9 mouse cellular contexts compared by ENCODE assay signal in the genomic region with DNA sequence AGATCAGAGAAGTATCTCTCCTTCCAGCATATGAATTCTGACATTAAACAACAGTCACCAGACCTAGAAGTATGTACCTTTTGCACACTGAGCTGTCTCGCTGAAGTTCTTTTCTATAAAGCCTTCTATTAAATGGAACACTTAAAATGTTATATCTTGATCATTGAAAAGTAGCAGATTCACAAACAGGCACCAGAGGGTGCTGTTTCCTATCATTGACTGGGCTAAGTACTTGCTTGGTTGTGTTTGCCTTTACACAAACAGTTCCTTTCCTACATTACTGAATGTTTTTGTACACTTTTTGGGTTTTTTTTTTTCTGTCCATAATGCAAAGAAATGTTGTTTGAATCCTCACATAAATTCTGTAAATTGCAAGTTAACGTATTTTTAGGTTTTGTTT. TPM values are rescaled to one million over a fixed set of nuclear protein-coding genes. Genes with fewer than 3 reads are reported as not detected.
DNase-seq lines count a peak whose midpoint lies in the region; ATAC-seq lines count a peak whose summit lies in the region.
"Had no signal": no experiment of that assay in that cellular context is flagged by ENCODE, and none has a peak within 500 bp of the region (broad histone marks: within the 10 kb centered on the region; RNA-seq: fewer than 3 reads in every experiment).

No protein-coding gene starts in this region.

- H3K27ac ChIP-seq in kidney, embryonic 16.5 days (ENCODE audit: low read length) = no peak overlapping the region
- H3K27ac ChIP-seq in forebrain, embryonic 16.5 days (ENCODE audit: low read length) = no peak overlapping the region
- H3K27ac ChIP-seq: liver, embryonic 13.5 days had no signal

- H3K27me3 ChIP-seq in kidney, embryonic 16.5 days (ENCODE audit: insufficient read depth, low read length) = no peaks in the 10 kb centered on the region
- no peaks in the 10 kb centered on the region for H3K27me3 ChIP-seq in forebrain, embryonic 16.5 days (replicated peaks; ENCODE audit: control insufficient read depth, insufficient read depth, low read length)
- H3K27me3 ChIP-seq: liver, embryonic 13.5 days had no signal

- H3K4me2 ChIP-seq in kidney, embryonic 16.5 days (replicated peaks; ENCODE audit: low read depth, low read length) = no peak overlapping the region
- no peak overlapping the region for H3K4me2 ChIP-seq in forebrain, embryonic 16.5 days (ENCODE audit: low read length)
- H3K4me2 ChIP-seq: liver, embryonic 13.5 days had no signal

- no peak for ATAC-seq in kidney, embryonic 16.5 days (ENCODE audit: low FRiP score, low TSS enrichment)
- ATAC-seq in forebrain, embryonic 16.5 days = no peak

- WGBS in kidney, embryonic 16.5 days = 79% methylated on average over 2 of the region's 2 CpGs
- 73% methylated on average over 2 of the region's 2 CpGs for WGBS in forebrain, embryonic 16.5 days

- H3K4me3 ChIP-seq in kidney, embryonic 16.5 days (ENCODE audit: low read length) = no peak overlapping the region
- no peak overlapping the region for H3K4me3 ChIP-seq in forebrain, embryonic 16.5 days (replicated peaks; ENCODE audit: low read length)
- H3K4me3 ChIP-seq: liver, embryonic 13.5 days had no signal

- DNase-seq in adrenal gland, adult 2 months = peak; percentile 26
- DNase-seq in adrenal gland, adult 8-10 months = no peak
- DNase-seq in kidney, adult 9 months = peak; percentile 57
- DNase-seq in MEL-GATA-1-ER (ENCODE audit: extremely low read depth, low read depth) = peak; percentile 62
- DNase-seq in heart, postnatal 4 days = peak; percentile 42
- DNase-seq in retina, postnatal 1 day = peak; percentile 57
- DNase-seq: liver, embryonic 13.5 days had no signal

- H3K9ac ChIP-seq in kidney, embryonic 16.5 days (replicated peaks; ENCODE audit: low read length) = no peak overlapping the region
- no peak overlapping the region for H3K9ac ChIP-seq in forebrain, embryonic 16.5 days (replicated peaks; ENCODE audit: low read depth, low read length)
- H3K9ac ChIP-seq: liver, embryonic 13.5 days had no signal

- H3K4me1 ChIP-seq in kidney, embryonic 16.5 days (ENCODE audit: insufficient read depth, low read length) = 0 out of 2 replicates have a peak, but pooled peaks cover 3% of the 10 kb centered on the region
- H3K4me1 ChIP-seq in forebrain, embryonic 16.5 days (replicated peaks; ENCODE audit: control insufficient read depth, insufficient read depth, low read length) = no peaks in the 10 kb centered on the region

- no peaks in the 10 kb centered on the region for H3K9me3 ChIP-seq in kidney, embryonic 16.5 days (ENCODE audit: low read length)
- H3K9me3 ChIP-seq in forebrain, embryonic 16.5 days (ENCODE audit: control insufficient read depth, low read length) = no peaks in the 10 kb centered on the region
- H3K9me3 ChIP-seq: liver, embryonic 13.5 days had no signal

- no peaks in the 10 kb centered on the region for H3K36me3 ChIP-seq in kidney, embryonic 16.5 days (ENCODE audit: insufficient read depth, low read length)
- H3K36me3 ChIP-seq in forebrain, embryonic 16.5 days (ENCODE audit: control insufficient read depth, insufficient read depth) = no peaks in the 10 kb centered on the region
- H3K36me3 ChIP-seq: liver, embryonic 13.5 days had no signal

RNA-seq across cellular contexts. Expression of a gene that starts 35.9 kb away (rescaled TPM):
- total RNA-seq in adrenal gland, adult 2 months (2021) = 10 to 100 TPM; 41.4 to 50.6 TPM
- 2.6 and 2.7 TPM in 2 replicates for polyA plus RNA-seq in adrenal gland, adult 2 months (2012; rRNA removed)
- 10 to 100 TPM; 47.0 to 58.9 (median 49.3) TPM for total RNA-seq in adrenal gland, adult 8-10 months (2022)
- 153 and 162 TPM in 2 replicates for polyA plus RNA-seq in kidney, embryonic 16.5 days (2015; fragmentation: Nextera tagmentation; extraction: Ambion mirVana)
- total RNA-seq in heart, postnatal 4 days (2021) = 100 to 1,000 TPM; 223 to 250 TPM
- 64.2 and 73.6 TPM in 2 replicates for polyA plus RNA-seq in forebrain, embryonic 16.5 days (2015; fragmentation: Nextera tagmentation; extraction: Ambion mirVana)
